Mouse (Mus musculus) heart, adult 2 months (tissue): ENCODE data around the gene Rin2.

Experiments used
- CTCF ChIP-seq: fragments of 200-600 bp; IDR thresholded peaks from 2 replicates; pipeline ENCODE4 v1.8.1; 2022; ENCODE audit warnings: antibody characterized with exemption, mild to moderate bottlenecking, moderate library complexity
- EP300 ChIP-seq: fragments of 200-500 bp; IDR thresholded peaks from 2 replicates; pipeline ENCODE4 v1.6.1; 2011; ENCODE audit warnings: low read depth, low read length, control low read depth; ENCODE audit not compliant: insufficient read depth
- POLR2A ChIP-seq: fragments of 200-500 bp; IDR thresholded peaks from 2 replicates; pipeline ENCODE4 v1.6.1; 2011; ENCODE audit warnings: mild to moderate bottlenecking, low read depth, low read length, control low read depth; ENCODE audit not compliant: insufficient read depth

GRCm38 (mm10) chr2:145808251-145808650 lies 133.2 kb downstream of the Rin2 start:
- no peak for TF ChIP-seq POLR2A
- no peak for TF ChIP-seq CTCF
- no peak for TF ChIP-seq EP300
